Comparison of ENCODE assay signal across 23 mouse cellular contexts in the genomic region with DNA sequence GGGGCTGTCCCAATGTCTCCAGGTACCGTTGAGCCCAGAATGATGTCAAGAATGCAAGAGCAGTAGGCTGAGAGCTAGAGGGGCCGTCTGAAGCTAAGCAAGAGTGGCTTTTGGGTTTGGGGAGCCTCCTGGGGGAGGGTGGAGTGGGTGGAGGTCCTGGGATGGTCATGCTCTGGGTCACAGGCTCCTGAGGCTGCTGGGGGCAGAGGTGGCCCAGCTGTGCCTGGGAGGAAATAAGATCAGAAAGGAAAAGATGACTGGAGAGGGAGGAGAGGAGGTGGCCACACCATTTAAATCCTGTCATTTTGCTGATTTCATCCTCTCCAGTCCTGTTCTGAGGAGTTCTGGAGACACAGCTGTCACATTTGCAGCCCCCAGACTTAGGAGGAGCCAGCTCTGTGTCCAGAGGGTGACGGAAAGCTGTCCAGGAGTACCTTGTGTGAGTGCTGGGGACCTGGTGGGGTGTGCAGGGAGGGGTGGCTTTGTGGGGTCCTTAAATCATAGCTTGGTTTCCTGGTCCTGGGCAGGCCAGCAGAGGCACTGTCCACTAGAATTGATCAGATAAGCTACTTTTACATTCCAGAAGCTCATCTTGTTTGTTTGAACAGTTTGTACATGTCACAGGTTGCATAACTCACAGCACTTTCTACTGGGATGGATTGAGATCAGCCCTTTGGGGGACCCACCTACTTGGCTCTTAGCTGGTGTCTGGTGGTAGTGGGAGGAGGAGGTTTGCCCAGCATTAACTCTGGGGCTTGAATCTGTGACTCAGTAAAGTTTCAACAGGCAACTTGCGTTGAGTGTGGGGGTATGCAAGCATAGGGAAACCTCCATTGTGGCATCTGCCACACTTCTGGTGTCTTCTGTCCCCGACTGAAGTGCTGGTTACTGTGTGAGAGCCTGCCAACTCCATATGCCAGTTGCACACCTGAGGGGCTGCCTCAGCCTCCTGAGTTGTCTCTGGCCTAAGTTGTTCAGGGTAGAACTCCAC. TPM values are rescaled to one million over a fixed set of nuclear protein-coding genes. Genes with fewer than 3 reads are reported as not detected.
DNase-seq lines count a peak whose midpoint lies in the region; ATAC-seq and TF ChIP-seq lines count a peak whose summit lies in the region.
"Had no signal": no experiment of that assay in that cellular context is flagged by ENCODE, and none has a peak within 500 bp of the region (broad histone marks: within the 10 kb centered on the region; RNA-seq: fewer than 3 reads in every experiment).

No protein-coding gene starts in this region.

- no peak overlapping the region for H3K4me3 ChIP-seq in lung, postnatal 0 days (ENCODE audit: low read depth, low read length)
- H3K4me3 ChIP-seq: heart, adult 2 months; hindbrain, embryonic 12.5 days; layer of hippocampus, adult 2 months; midbrain, embryonic 15.5 days; myocyte had no signal

- no peaks in the 10 kb centered on the region for H3K36me3 ChIP-seq in lung, postnatal 0 days (ENCODE audit: insufficient read depth, low read length)
- H3K36me3 ChIP-seq: hindbrain, embryonic 12.5 days; midbrain, embryonic 15.5 days had no signal

- ATAC-seq in lung, postnatal 0 days: no peak
- ATAC-seq: midbrain, embryonic 15.5 days had no signal

- H3K4me2 ChIP-seq in lung, postnatal 0 days (replicated peaks; ENCODE audit: low read depth, low read length): 0 out of 2 replicates have a peak overlapping the region, but pooled peaks have one; percentile 3
- H3K4me2 ChIP-seq: hindbrain, embryonic 12.5 days; midbrain, embryonic 15.5 days had no signal

- WGBS in lung, postnatal 0 days: 63% methylated on average over 5 of the region's 5 CpGs

- DNase-seq in heart, adult 11 months: peak; percentile 91
- no peak for DNase-seq in heart, adult 9 months (ENCODE audit: low spot score in 2 of 2)
- no peak for DNase-seq in lung, postnatal 0 days (ENCODE audit: low spot score)
- no peak for DNase-seq in lung, postnatal 14 days
- peak; percentile 8 for DNase-seq in urinary bladder, postnatal 10 days (ENCODE audit: low spot score)
- no peak for DNase-seq in urinary bladder, postnatal 25 days (ENCODE audit: low spot score)
- no peak for DNase-seq in layer of hippocampus, adult 9-11 months
- DNase-seq: cerebellum, adult 18-20 months; cerebellum, postnatal 25 days; gastrocnemius, postnatal 10 days; heart, postnatal 10 days; kidney, adult 18-20 months; lung, postnatal 10 days had no signal

- 0 out of 2 replicates have a peak, but pooled peaks have one; percentile 6 for TF ChIP-seq CTCF in lung, postnatal 0 days (IDR thresholded peaks at IDR 0.05)

- H3K27me3 ChIP-seq in lung, postnatal 0 days (replicated peaks; ENCODE audit: insufficient read depth, low read length): no peaks in the 10 kb centered on the region
- H3K27me3 ChIP-seq: hindbrain, embryonic 12.5 days; midbrain, embryonic 15.5 days had no signal

- no peak overlapping the region for H3K27ac ChIP-seq in lung, postnatal 0 days (ENCODE audit: low read length)
- H3K27ac ChIP-seq: heart, adult 2 months; hindbrain, embryonic 12.5 days; kidney, postnatal 0 days; layer of hippocampus, adult 2 months; midbrain, embryonic 15.5 days had no signal

- no peak overlapping the region for H3K9ac ChIP-seq in lung, postnatal 0 days (replicated peaks; ENCODE audit: low read depth)
- H3K9ac ChIP-seq: hindbrain, embryonic 12.5 days; midbrain, embryonic 15.5 days had no signal

- no peak for TF ChIP-seq EP300 in lung, postnatal 0 days (IDR thresholded peaks at IDR 0.05)

- H3K4me1 ChIP-seq in lung, postnatal 0 days (ENCODE audit: insufficient read depth, low read depth, low read length): no peaks in the 10 kb centered on the region
- H3K4me1 ChIP-seq: hindbrain, embryonic 12.5 days; midbrain, embryonic 15.5 days had no signal

- no peaks in the 10 kb centered on the region for H3K9me3 ChIP-seq in lung, postnatal 0 days (ENCODE audit: low read length)
- H3K9me3 ChIP-seq: hindbrain, embryonic 12.5 days; midbrain, embryonic 15.5 days had no signal

RNA-seq across cellular contexts. Expression of gene Ackr2, which starts 3.9 kb away (rescaled TPM):
- 14.8 and 16.2 TPM in 2 replicates for polyA plus RNA-seq in lung, postnatal 0 days (2015; fragmentation: Nextera tagmentation; extraction: Ambion mirVana)
- polyA plus RNA-seq: C2C12 had no signal

RNA-seq across cellular contexts. Expression of gene Cyp8b1, which starts 14.1 kb away (rescaled TPM):
- 0.10 and 0.18 TPM in 2 replicates for polyA plus RNA-seq in lung, postnatal 0 days (2015; fragmentation: Nextera tagmentation; extraction: Ambion mirVana)
- polyA plus RNA-seq: C2C12; forebrain, embryonic 11.5 days; hindbrain, embryonic 12.5 days; kidney, postnatal 0 days; limb, embryonic 14.5 days; midbrain, embryonic 15.5 days; myocyte; neural tube, embryonic 14.5 days had no signal

RNA-seq across cellular contexts. Expression of gene Higd1a, which starts 43.8 kb away (rescaled TPM):
- 164 and 206 TPM in 2 replicates for polyA plus RNA-seq in lung, postnatal 0 days (2015; fragmentation: Nextera tagmentation; extraction: Ambion mirVana)

RNA-seq across cellular contexts. Expression of gene Fam198a, which starts 48.8 kb away (rescaled TPM):
- 1.6 and 3.0 TPM in 2 replicates for polyA plus RNA-seq in lung, postnatal 0 days (2015; fragmentation: Nextera tagmentation; extraction: Ambion mirVana)
- polyA plus RNA-seq: C2C12 had no signal

Comparison
In these comparisons a context has a peak if more than half of its experiments do, and no peak if none do; other contexts are left out.
1. DNase-seq: peak in heart, adult 11 months (single experiment) and urinary bladder, postnatal 10 days (single experiment); none in heart, adult 9 months (0 of 2), lung, postnatal 0 days (single experiment), lung, postnatal 14 days (single experiment), urinary bladder, postnatal 25 days (single experiment) and layer of hippocampus, adult 9-11 months (single experiment).